Mouse (Mus musculus): ENCODE measurements around the gene Mmp14. TPM values are rescaled to one million over a fixed set of nuclear protein-coding genes. Genes with fewer than 3 reads are reported as not detected.

Mmp14 gene
- polyA plus RNA-seq, 1 experiment = 779 TPM

- H3K4me1 ChIP-seq (ENCODE audit: control insufficient read depth, insufficient read depth, low read length) = peaks cover 28% of the 10 kb centered on the region
- peak overlapping the region; percentile 68 for H3K4me3 ChIP-seq (ENCODE audit: insufficient read depth, low read length)
- H3K27ac ChIP-seq (ENCODE audit: insufficient read depth, low read length) = peak overlapping the region; percentile 97
- TF ChIP-seq CTCF (IDR thresholded peaks at IDR 0.05; ENCODE audit: borderline replicate concordance, insufficient read depth, low read length) (no peak), POLR2A (IDR thresholded peaks at IDR 0.05; ENCODE audit: low read depth, low read length) (peak; percentile 59)
Measured at GRCm38 (mm10) chr14:54432837-54433830, 1.7 kb downstream of the Mmp14 start.

DNA sequence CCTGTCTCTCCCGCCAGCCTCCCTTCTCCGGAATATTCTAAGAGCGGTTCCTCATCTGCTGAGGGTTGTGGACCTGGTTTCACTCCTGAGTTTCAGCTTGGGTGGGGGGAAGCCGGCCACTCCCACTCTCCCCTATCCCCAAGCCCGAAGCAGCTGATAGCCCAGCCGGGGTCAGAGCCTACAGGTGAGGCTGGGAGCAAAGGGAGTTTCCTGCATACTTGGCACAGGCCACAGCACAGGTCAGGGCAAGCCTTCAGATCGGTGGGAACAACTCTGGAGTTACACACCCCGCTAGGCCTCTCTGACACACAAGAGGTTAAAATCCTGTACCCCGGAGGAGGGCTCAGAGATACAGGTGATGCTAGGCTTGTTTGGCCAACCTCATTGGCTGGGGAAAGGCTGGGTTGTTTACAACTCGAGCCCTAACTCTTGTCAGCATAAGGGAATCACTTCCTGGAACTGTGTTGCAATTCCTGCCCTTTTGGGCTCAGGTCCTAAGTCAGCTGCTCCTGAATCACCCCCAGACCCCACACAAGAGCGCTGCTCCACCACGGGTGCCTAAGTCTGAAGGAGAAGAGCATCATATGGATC lies 2.6 kb downstream of the Mmp14 start:
- Histone ChIP-seq H3K27ac (ENCODE audit: insufficient read depth, low read length) (peak overlapping the region; percentile 97), H3K4me1 (ENCODE audit: control insufficient read depth, insufficient read depth, low read length) (peaks cover 26% of the 10 kb centered on the region), H3K4me3 (ENCODE audit: insufficient read depth, low read length) (peak overlapping the region; percentile 68)
- no peak for TF ChIP-seq CTCF (IDR thresholded peaks at IDR 0.05; ENCODE audit: borderline replicate concordance, insufficient read depth, low read length)
- no peak; the same call in 1 of the 2 replicates for TF ChIP-seq POLR2A (IDR thresholded peaks at IDR 0.05; ENCODE audit: low read depth, low read length)

GRCm38 (mm10) chr14:54435194-54435918 lies 3.9 kb downstream of the Mmp14 start:
- no peak for TF ChIP-seq CTCF (IDR thresholded peaks at IDR 0.05; ENCODE audit: borderline replicate concordance, insufficient read depth, low read length)
- TF ChIP-seq POLR2A (IDR thresholded peaks at IDR 0.05; ENCODE audit: low read depth, low read length) = peak; percentile 1; the same call in 1 of the 2 replicates
- H3K4me3 ChIP-seq (ENCODE audit: insufficient read depth, low read length) = no peak overlapping the region
- peak overlapping the region; percentile 43 for H3K27ac ChIP-seq (ENCODE audit: insufficient read depth, low read length)
- H3K4me1 ChIP-seq (ENCODE audit: control insufficient read depth, insufficient read depth, low read length) = peaks cover 20% of the 10 kb centered on the region

- Histone ChIP-seq H3K4me1 (ENCODE audit: control insufficient read depth, insufficient read depth, low read length) (peaks cover 33% of the 10 kb centered on the region), H3K4me3 (ENCODE audit: insufficient read depth, low read length) (no peak overlapping the region), H3K27ac (ENCODE audit: insufficient read depth, low read length) (no peak overlapping the region)
- TF ChIP-seq POLR2A (IDR thresholded peaks at IDR 0.05; ENCODE audit: low read depth, low read length) = no peak
- TF ChIP-seq CTCF (IDR thresholded peaks at IDR 0.05; ENCODE audit: borderline replicate concordance, insufficient read depth, low read length) = no peak
Measured at GRCm38 (mm10) chr14:54439155-54439554, 7.7 kb downstream of the Mmp14 start.

DNA sequence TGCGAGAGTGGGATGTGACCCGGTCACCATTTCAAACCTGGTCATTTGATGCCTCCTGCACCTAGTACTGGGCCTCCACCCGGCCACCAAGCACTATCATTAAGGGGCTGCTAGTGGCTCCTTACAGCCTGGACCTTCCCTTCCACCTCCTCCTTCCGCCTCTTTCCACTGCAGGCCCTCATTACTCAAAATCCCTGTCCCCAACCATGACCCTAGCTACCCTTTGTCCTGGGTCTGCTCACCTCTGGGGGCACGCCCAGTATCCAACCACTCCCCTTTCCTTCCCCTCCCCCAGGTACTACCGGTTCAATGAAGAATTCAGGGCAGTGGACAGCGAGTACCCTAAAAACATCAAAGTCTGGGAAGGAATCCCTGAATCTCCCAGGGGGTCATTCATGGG lies 8.2 kb downstream of the Mmp14 start:
- TF ChIP-seq CTCF (IDR thresholded peaks at IDR 0.05; ENCODE audit: borderline replicate concordance, insufficient read depth, low read length) (no peak), POLR2A (IDR thresholded peaks at IDR 0.05; ENCODE audit: low read depth, low read length) (no peak)
- no peak overlapping the region for H3K4me3 ChIP-seq (ENCODE audit: insufficient read depth, low read length)
- H3K27ac ChIP-seq (ENCODE audit: insufficient read depth, low read length) = no peak overlapping the region
- H3K4me1 ChIP-seq (ENCODE audit: control insufficient read depth, insufficient read depth, low read length) = peaks cover 32% of the 10 kb centered on the region

GRCm38 (mm10) chr14:54440538-54440937 lies 9.1 kb downstream of the Mmp14 start:
- Histone ChIP-seq H3K27ac (ENCODE audit: insufficient read depth, low read length) (0 out of 2 replicates have a peak overlapping the region, but pooled peaks have one; percentile 14), H3K4me3 (ENCODE audit: insufficient read depth, low read length) (no peak overlapping the region), H3K4me1 (ENCODE audit: control insufficient read depth, insufficient read depth, low read length) (peaks cover 28% of the 10 kb centered on the region)
- TF ChIP-seq POLR2A (IDR thresholded peaks at IDR 0.05; ENCODE audit: low read depth, low read length) (no peak), CTCF (IDR thresholded peaks at IDR 0.05; ENCODE audit: borderline replicate concordance, insufficient read depth, low read length) (no peak)

GRCm38 (mm10) chr14:54441365-54441764 lies 10.0 kb downstream of the Mmp14 start:
- Histone ChIP-seq H3K4me1 (ENCODE audit: control insufficient read depth, insufficient read depth, low read length) (peaks cover 27% of the 10 kb centered on the region), H3K27ac (ENCODE audit: insufficient read depth, low read length) (peak overlapping the region; percentile 12), H3K4me3 (ENCODE audit: insufficient read depth, low read length) (no peak overlapping the region)
- TF ChIP-seq CTCF (IDR thresholded peaks at IDR 0.05; ENCODE audit: borderline replicate concordance, insufficient read depth, low read length) (no peak), POLR2A (IDR thresholded peaks at IDR 0.05; ENCODE audit: low read depth, low read length) (no peak; the same call in 1 of the 2 replicates)

DNA sequence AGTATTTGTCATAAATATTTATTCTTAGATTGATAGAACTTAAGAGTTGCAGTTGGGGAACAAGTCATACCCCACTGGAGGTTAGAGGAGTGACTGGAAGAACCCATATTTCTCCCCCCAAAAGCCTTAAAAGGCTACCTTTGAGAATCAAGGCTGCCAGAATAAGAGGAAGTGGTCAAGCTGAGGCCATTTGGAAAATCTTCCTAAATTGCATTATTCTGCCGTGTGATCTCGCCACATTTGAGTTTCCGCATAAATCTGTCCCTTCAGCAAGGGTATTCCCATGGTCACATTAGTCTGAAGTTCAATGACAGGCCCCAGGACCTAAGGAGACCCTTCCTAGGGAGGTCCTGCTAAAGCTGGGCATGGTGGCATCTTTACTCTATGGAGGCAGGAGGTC lies 11.1 kb downstream of the Mmp14 start:
- H3K27ac ChIP-seq (ENCODE audit: insufficient read depth, low read length) = peak overlapping the region; percentile 91
- no peak overlapping the region for H3K4me3 ChIP-seq (ENCODE audit: insufficient read depth, low read length)
- peaks cover 27% of the 10 kb centered on the region for H3K4me1 ChIP-seq (ENCODE audit: control insufficient read depth, insufficient read depth, low read length)
- TF ChIP-seq CTCF (IDR thresholded peaks at IDR 0.05; ENCODE audit: borderline replicate concordance, insufficient read depth, low read length) (no peak), POLR2A (IDR thresholded peaks at IDR 0.05; ENCODE audit: low read depth, low read length) (no peak)

- H3K4me3 ChIP-seq (ENCODE audit: insufficient read depth, low read length) = no peak overlapping the region
Measured at GRCm38 (mm10) chr14:54443196-54443595, 11.8 kb downstream of the Mmp14 start.

More at GRCm38 (mm10) chr14:54443196-54443595, 11.8 kb downstream of the Mmp14 start:
- Histone ChIP-seq H3K4me1 (ENCODE audit: control insufficient read depth, insufficient read depth, low read length) (peaks cover 27% of the 10 kb centered on the region), H3K27ac (ENCODE audit: insufficient read depth, low read length) (peak overlapping the region; percentile 91)
- TF ChIP-seq POLR2A (IDR thresholded peaks at IDR 0.05; ENCODE audit: low read depth, low read length) = 0 out of 2 replicates have a peak, but pooled peaks have one; percentile 7
- TF ChIP-seq CTCF (IDR thresholded peaks at IDR 0.05; ENCODE audit: borderline replicate concordance, insufficient read depth, low read length) = no peak
